Mouse (Mus musculus): ENCODE data around the gene Tspyl3. TPM values are rescaled to one million over a fixed set of nuclear protein-coding genes. Genes with fewer than 3 reads are reported as not detected.

The Tspyl3 gene
- polyA plus RNA-seq, 1 experiment from 2014 or later, result 3.5 TPM

DNA sequence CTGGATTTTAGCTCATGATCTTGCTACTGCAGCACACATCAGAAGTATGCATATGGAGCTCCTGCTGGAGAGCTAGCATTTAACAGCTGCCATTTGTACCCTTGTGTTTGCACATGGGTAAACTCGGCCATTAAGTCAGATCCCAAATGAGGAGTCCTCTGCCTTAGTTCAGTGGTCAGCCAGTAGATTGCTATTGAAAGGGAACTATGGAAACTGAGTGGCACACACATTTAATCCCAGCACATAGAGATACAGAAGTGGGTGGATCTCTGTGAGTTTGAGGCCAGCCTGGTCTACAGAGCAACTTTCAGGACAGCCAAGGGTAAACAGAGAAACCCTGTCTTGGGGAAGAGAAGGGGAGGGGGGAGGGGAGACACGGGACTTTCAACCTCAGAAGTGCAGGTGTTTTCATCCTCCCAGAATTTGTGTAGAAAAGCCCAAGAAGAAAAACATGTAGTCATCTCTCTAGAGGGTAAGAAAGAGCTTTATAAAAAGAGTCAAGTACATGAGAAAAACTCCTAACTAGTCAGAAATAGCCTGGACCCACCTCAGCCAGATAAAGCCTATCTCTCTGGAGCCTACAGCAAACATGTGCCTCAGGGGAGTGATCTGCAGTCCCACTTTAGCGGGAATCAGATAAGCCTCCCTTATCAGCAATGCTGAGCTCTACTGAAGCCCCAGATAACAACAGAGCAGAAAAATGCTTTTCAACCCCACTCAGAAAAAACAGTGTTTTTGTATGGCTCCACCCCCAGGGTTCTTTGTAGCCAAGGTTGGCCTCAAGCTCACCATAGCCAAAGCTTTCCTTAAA lies 34.8 kb upstream of the Tspyl3 start:
- Histone ChIP-seq H3K4me2 (replicated peaks; ENCODE audit: low read depth) (peak overlapping the region; percentile 30; the same call in 1 of the 2 replicates), H3K4me3 (ENCODE audit: low read depth, low read length) (no peak overlapping the region), H3K27me3 (replicated peaks; ENCODE audit: control insufficient read depth, insufficient read depth, low read length) (no peaks in the 10 kb centered on the region), H3K27ac (ENCODE audit: low read depth, low read length) (peak overlapping the region; percentile 83), H3K9ac (ENCODE audit: low read depth, low read length) (peak overlapping the region; percentile 17; the same call in 1 of the 2 replicates), H3K36me3 (ENCODE audit: control insufficient read depth, insufficient read depth) (peaks cover 49% of the 10 kb centered on the region), H3K4me1 (replicated peaks; ENCODE audit: control insufficient read depth, insufficient read depth, low read length) (peaks cover 8% of the 10 kb centered on the region; the same call in 1 of the 2 replicates), H3K9me3 (ENCODE audit: control insufficient read depth) (no peaks in the 10 kb centered on the region)
- 29% methylated on average over 3 of the region's 3 CpGs for WGBS
- TF ChIP-seq CTCF (IDR thresholded peaks at IDR 0.05; ENCODE audit: low read depth), result no peak
- ATAC-seq, result no peak

DNA sequence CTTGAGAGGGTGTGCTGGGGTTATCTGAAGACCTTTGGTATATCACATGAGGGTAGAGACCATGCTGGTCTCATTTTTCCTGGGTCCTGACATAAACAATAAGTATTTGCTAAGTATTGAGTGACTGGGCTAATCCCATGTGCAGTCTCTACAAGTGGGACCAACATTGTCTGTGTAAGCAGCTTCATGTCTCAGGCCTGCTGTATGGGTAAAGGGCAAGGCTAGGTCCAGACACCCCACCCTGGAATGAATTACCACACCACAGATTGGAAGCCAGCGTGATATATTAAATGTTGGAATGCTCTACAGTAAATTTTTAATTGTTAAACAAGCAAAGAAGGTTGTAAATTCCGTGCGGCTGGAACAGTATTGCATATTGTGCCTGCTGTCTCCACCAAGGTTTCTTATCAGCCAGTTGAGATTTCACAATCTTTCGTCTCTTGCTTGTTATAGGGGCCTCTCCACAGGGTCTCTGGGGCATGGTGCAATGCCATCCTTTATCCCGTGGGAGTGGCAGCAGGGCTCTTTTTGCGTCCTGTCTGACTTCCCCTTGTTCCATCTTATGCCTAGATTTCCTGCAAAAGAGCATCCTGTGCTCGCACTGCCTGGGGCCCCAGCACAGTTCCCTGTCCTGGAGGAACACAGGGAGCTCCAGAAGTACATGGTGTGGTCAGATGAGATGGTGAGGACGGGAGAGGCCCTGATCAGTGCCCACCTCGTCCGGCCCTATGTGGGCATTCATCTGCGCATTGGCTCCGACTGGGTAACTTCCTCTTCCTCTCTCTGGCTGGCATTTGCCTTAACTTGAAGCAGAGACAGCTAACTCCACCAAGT lies 34.0 kb upstream of the Tspyl3 start:
- WGBS, result 36% methylated on average over 12 of the region's 12 CpGs
- no peak overlapping the region for H3K4me3 ChIP-seq (ENCODE audit: low read depth, low read length)
- H3K27me3 ChIP-seq (replicated peaks; ENCODE audit: control insufficient read depth, insufficient read depth, low read length), result no peaks in the 10 kb centered on the region
- H3K36me3 ChIP-seq (ENCODE audit: control insufficient read depth, insufficient read depth), result peaks cover 41% of the 10 kb centered on the region
- H3K4me2 ChIP-seq (replicated peaks; ENCODE audit: low read depth), result peak overlapping the region; percentile 30; the same call in 1 of the 2 replicates
- H3K9me3 ChIP-seq (ENCODE audit: control insufficient read depth), result no peaks in the 10 kb centered on the region
- TF ChIP-seq CTCF (IDR thresholded peaks at IDR 0.05; ENCODE audit: low read depth), result no peak
- peak overlapping the region; percentile 17; the same call in 1 of the 2 replicates for H3K9ac ChIP-seq (ENCODE audit: low read depth, low read length)
- ATAC-seq, result peak; percentile 95
- H3K4me1 ChIP-seq (replicated peaks; ENCODE audit: control insufficient read depth, insufficient read depth, low read length), result peaks cover 8% of the 10 kb centered on the region; the same call in 1 of the 2 replicates
- peak overlapping the region; percentile 88 for H3K27ac ChIP-seq (ENCODE audit: low read depth, low read length)

GRCm38 (mm10) chr2:153256604-153257003 lies 31.4 kb upstream of the Tspyl3 start:
- WGBS, result 51% methylated on average over 2 of the region's 2 CpGs
- H3K9ac ChIP-seq (ENCODE audit: low read depth, low read length), result no peak overlapping the region
- H3K4me2 ChIP-seq (replicated peaks; ENCODE audit: low read depth), result no peak overlapping the region
- no peak for TF ChIP-seq CTCF (IDR thresholded peaks at IDR 0.05; ENCODE audit: low read depth)
- 0 out of 2 replicates have a peak overlapping the region, but pooled peaks have one; percentile 46 for H3K27ac ChIP-seq (ENCODE audit: low read depth, low read length)
- H3K36me3 ChIP-seq (ENCODE audit: control insufficient read depth, insufficient read depth), result peaks cover 21% of the 10 kb centered on the region
- H3K27me3 ChIP-seq (replicated peaks; ENCODE audit: control insufficient read depth, insufficient read depth, low read length), result no peaks in the 10 kb centered on the region
- ATAC-seq, result peak; percentile 7; the same call in 1 of the 2 replicates
- H3K9me3 ChIP-seq (ENCODE audit: control insufficient read depth), result no peaks in the 10 kb centered on the region
- H3K4me3 ChIP-seq (ENCODE audit: low read depth, low read length), result no peak overlapping the region
- H3K4me1 ChIP-seq (replicated peaks; ENCODE audit: control insufficient read depth, insufficient read depth, low read length), result peaks cover 8% of the 10 kb centered on the region; the same call in 1 of the 2 replicates

DNA sequence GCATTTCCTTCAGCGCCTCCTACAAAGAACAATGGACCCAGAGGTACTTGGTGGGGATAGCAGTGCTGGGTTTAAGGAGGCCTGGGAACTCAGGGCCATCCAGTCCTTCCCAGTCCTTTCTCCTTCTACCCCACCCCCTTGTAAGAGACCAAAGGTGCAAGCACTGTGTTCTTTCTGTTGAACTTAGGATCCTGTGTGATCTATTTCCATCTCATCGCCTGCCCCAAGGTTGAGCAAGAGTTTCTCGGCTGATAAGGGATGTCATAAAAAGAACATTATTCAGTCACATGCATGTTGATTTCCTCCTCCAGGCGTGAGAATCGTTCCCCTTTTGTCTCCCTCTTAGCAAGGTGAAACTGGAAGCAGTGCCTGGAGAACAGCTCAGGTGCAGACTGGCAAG lies 24.5 kb upstream of the Tspyl3 start:
- Histone ChIP-seq H3K27me3 (replicated peaks; ENCODE audit: control insufficient read depth, insufficient read depth, low read length) (no peaks in the 10 kb centered on the region), H3K36me3 (ENCODE audit: control insufficient read depth, insufficient read depth) (peaks cover 33% of the 10 kb centered on the region), H3K4me1 (replicated peaks; ENCODE audit: control insufficient read depth, insufficient read depth, low read length) (peaks cover 3% of the 10 kb centered on the region; the same call in 1 of the 2 replicates), H3K9me3 (ENCODE audit: control insufficient read depth) (no peaks in the 10 kb centered on the region), H3K27ac (ENCODE audit: low read depth, low read length) (peak overlapping the region; percentile 93), H3K9ac (ENCODE audit: low read depth, low read length) (peak overlapping the region; percentile 26; the same call in 1 of the 2 replicates), H3K4me2 (replicated peaks; ENCODE audit: low read depth) (no peak overlapping the region), H3K4me3 (ENCODE audit: low read depth, low read length) (no peak overlapping the region)
- peak; percentile 98 for ATAC-seq
- no peak for TF ChIP-seq CTCF (IDR thresholded peaks at IDR 0.05; ENCODE audit: low read depth)
- 40% methylated on average over 5 of the region's 5 CpGs for WGBS

DNA sequence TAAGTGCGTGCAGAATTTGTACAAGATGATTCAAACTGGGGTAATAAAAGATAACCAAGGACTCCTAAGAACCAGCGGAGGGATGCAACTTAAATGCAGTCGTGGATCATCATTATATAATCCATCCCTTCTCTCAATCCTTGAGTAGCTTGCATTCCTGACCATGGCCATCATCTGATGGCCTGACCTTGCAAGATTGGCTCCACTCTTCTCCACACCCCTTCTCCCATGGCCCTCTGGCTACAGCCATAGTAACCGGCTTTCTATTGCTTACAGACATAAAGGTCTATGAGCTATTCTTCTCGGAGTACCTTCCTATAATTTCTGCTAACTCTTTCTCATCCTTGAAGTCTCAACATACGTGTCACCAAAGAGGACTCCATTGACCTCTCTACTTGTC lies 16.9 kb upstream of the Tspyl3 start:
- Histone ChIP-seq H3K27ac (ENCODE audit: low read depth, low read length) (peak overlapping the region; percentile 99), H3K36me3 (ENCODE audit: control insufficient read depth, insufficient read depth) (peaks cover 18% of the 10 kb centered on the region), H3K9ac (ENCODE audit: low read depth, low read length) (peak overlapping the region; percentile 99; the same call in 1 of the 2 replicates), H3K4me2 (replicated peaks; ENCODE audit: low read depth) (peak overlapping the region; percentile 77), H3K9me3 (ENCODE audit: control insufficient read depth) (no peaks in the 10 kb centered on the region), H3K4me3 (ENCODE audit: low read depth, low read length) (peak overlapping the region; percentile 95), H3K27me3 (replicated peaks; ENCODE audit: control insufficient read depth, insufficient read depth, low read length) (no peaks in the 10 kb centered on the region), H3K4me1 (replicated peaks; ENCODE audit: control insufficient read depth, insufficient read depth, low read length) (peaks cover 10% of the 10 kb centered on the region)
- TF ChIP-seq CTCF (IDR thresholded peaks at IDR 0.05; ENCODE audit: low read depth), result no peak
- WGBS, result 30% methylated on average over 6 of the region's 6 CpGs
- ATAC-seq, result no peak
